Mouse (Mus musculus) cerebellum, adult 2 months (tissue): ENCODE measurements at regions not wholly inside any gene's neighbourhood (a gene's known extent, or its start where the extent isn't known, plus 50 kb on each side); places are given as distances from the start of the nearest gene placed in this dataset.

Source experiments
- CTCF ChIP-seq: fragments of 200-500 bp; IDR thresholded peaks from 2 replicates; pipeline ENCODE4 v1.5.1; 2011; ENCODE audit warnings: low read depth, mild to moderate bottlenecking, control low read depth, low read length, moderate library complexity, borderline replicate concordance; ENCODE audit not compliant: insufficient read depth
- POLR2A ChIP-seq: fragments of 200-500 bp; IDR thresholded peaks from 2 replicates; pipeline ENCODE4 v1.6.1; 2011; ENCODE audit warnings: low read length, control low read depth, borderline replicate concordance; ENCODE audit not compliant: insufficient read depth

DNA sequence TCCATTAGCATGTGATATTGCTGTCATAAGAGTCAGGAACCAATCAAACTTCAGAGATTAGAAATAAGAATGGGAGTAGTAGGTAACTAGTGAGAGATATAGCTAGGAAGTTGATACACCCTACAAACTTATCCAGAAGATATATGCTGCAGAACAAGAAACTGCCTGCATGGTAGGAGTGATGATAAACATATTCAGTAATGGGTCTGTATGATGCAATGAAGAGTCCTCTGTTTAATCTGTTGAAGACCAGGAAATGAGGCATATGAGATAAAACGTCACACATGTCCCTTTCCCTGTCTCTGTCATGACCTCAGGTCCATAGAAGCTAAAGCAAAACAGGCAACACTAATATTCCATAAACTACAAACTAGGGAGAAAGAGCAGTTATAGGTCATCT is 162.2 kb upstream of the Ppargc1a start:
- TF ChIP-seq CTCF (no peak), POLR2A (no peak)
